Mouse (Mus musculus): ENCODE results near the gene Commd4. TPM values are rescaled to one million over a fixed set of nuclear protein-coding genes. Genes with fewer than 3 reads are reported as not detected.

The Commd4 gene
- polyA plus RNA-seq, 1 experiment: 28.7 TPM

DNA sequence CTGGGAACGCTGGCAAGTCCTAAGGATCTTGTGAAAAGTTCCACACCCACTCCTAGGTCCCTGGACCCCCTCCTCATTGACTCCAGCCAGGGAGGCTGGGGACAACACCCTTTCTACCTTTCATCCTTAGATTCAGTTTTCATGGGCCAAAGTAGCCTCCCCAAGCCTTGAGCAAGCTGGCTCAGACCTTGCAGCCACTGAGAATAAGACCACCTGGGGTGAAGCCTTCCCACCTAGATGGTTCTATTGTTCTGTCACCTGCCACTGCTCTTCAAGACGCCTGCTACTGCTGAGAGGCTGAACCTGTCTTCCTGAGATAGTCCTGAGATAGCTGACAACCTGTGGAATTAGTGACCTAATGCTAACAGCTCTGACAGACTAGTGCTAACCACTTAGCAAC, 5.0 kb upstream of the Commd4 start:
- Histone ChIP-seq H3K4me3 (ENCODE audit: control insufficient read depth, low read depth, low read length) (no peak overlapping the region), H3K27ac (ENCODE audit: control insufficient read depth, insufficient read depth, low read depth, low read length) (no peak overlapping the region), H3K36me3 (ENCODE audit: control insufficient read depth, insufficient read depth, low read length) (no peaks in the 10 kb centered on the region), H3K4me1 (ENCODE audit: control insufficient read depth, insufficient read depth, low read length) (peaks cover under 1% of the 10 kb centered on the region; the same call in 1 of the 2 replicates), H3K27me3 (ENCODE audit: control insufficient read depth, insufficient read depth, low read length) (no peaks in the 10 kb centered on the region)
- TF ChIP-seq POLR2A (IDR thresholded peaks at IDR 0.05; ENCODE audit: control insufficient read depth, low read depth, low read length) (no peak), CTCF (IDR thresholded peaks at IDR 0.05; ENCODE audit: control insufficient read depth, insufficient read depth, insufficient replicate concordance, low read depth, low read length) (no peak)

DNA sequence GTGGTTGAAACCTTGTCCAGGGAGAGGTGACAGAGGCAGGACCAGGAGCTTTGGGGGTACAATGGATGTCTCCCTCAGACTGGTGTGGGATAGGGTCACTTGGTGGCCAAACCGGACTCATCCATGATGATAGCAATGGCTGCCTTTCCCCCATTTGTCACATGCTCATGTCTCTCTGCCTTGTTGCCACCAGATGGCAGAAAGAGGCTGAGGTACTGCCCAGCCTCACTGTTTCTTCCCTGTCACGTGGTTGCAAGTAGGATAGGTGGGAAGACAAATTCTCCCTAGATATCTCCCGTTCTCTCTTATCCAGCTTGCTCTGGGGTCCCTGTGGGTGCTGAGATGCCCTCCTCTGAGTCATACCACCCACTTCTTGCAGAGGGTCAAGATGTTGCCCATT, 4.4 kb upstream of the Commd4 start:
- H3K27ac ChIP-seq (ENCODE audit: control insufficient read depth, insufficient read depth, low read depth, low read length): no peak overlapping the region
- H3K4me1 ChIP-seq (ENCODE audit: control insufficient read depth, insufficient read depth, low read length): peaks cover 6% of the 10 kb centered on the region
- no peak overlapping the region for H3K4me3 ChIP-seq (ENCODE audit: control insufficient read depth, low read depth, low read length)
- H3K36me3 ChIP-seq (ENCODE audit: control insufficient read depth, insufficient read depth, low read length): no peaks in the 10 kb centered on the region
- H3K27me3 ChIP-seq (ENCODE audit: control insufficient read depth, insufficient read depth, low read length): no peaks in the 10 kb centered on the region
- TF ChIP-seq POLR2A (IDR thresholded peaks at IDR 0.05; ENCODE audit: control insufficient read depth, low read depth, low read length): no peak
- peak; percentile 43; the same call in 1 of the 2 replicates for TF ChIP-seq CTCF (IDR thresholded peaks at IDR 0.05; ENCODE audit: control insufficient read depth, insufficient read depth, insufficient replicate concordance, low read depth, low read length)

DNA sequence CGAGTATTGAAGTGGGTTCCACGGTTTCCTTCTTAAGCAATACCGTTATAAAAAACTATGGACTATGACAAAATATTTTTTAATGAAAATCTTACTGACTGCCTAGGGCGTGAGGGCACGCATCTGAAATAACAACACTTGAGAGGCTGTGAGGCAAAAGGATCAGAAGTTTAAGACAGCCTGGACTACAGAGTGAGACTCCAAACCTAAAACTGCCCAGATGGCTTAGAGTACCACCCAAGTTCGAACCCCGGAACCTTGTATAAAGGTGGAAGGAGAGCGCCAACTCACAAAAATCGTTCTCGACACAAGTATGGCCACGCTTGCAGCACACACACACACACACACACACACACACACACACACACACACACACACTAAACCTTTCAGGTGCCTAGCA, 375 bp upstream of the Commd4 start:
- Histone ChIP-seq H3K27ac (ENCODE audit: control insufficient read depth, insufficient read depth, low read depth, low read length) (peak overlapping the region; percentile 11; the same call in 1 of the 2 replicates), H3K27me3 (ENCODE audit: control insufficient read depth, insufficient read depth, low read length) (no peaks in the 10 kb centered on the region), H3K36me3 (ENCODE audit: control insufficient read depth, insufficient read depth, low read length) (no peaks in the 10 kb centered on the region), H3K4me1 (ENCODE audit: control insufficient read depth, insufficient read depth, low read length) (peaks cover 13% of the 10 kb centered on the region), H3K4me3 (ENCODE audit: control insufficient read depth, low read depth, low read length) (peak overlapping the region; percentile 92; the same call in 1 of the 2 replicates)
- no peak for TF ChIP-seq POLR2A (IDR thresholded peaks at IDR 0.05; ENCODE audit: control insufficient read depth, low read depth, low read length)
- no peak for TF ChIP-seq CTCF (IDR thresholded peaks at IDR 0.05; ENCODE audit: control insufficient read depth, insufficient read depth, insufficient replicate concordance, low read depth, low read length)

GRCm38 (mm10) chr9:57157499-57157898, 632 bp downstream of the Commd4 start:
- Histone ChIP-seq H3K27me3 (ENCODE audit: control insufficient read depth, insufficient read depth, low read length) (no peaks in the 10 kb centered on the region), H3K4me3 (ENCODE audit: control insufficient read depth, low read depth, low read length) (peak overlapping the region; percentile 92), H3K36me3 (ENCODE audit: control insufficient read depth, insufficient read depth, low read length) (no peaks in the 10 kb centered on the region), H3K27ac (ENCODE audit: control insufficient read depth, insufficient read depth, low read depth, low read length) (no peak overlapping the region), H3K4me1 (ENCODE audit: control insufficient read depth, insufficient read depth, low read length) (peaks cover 13% of the 10 kb centered on the region)
- TF ChIP-seq CTCF (IDR thresholded peaks at IDR 0.05; ENCODE audit: control insufficient read depth, insufficient read depth, insufficient replicate concordance, low read depth, low read length) (no peak), POLR2A (IDR thresholded peaks at IDR 0.05; ENCODE audit: control insufficient read depth, low read depth, low read length) (no peak)

GRCm38 (mm10) chr9:57156823-57157222, 1.3 kb downstream of the Commd4 start:
- Histone ChIP-seq H3K36me3 (ENCODE audit: control insufficient read depth, insufficient read depth, low read length) (no peaks in the 10 kb centered on the region), H3K27ac (ENCODE audit: control insufficient read depth, insufficient read depth, low read depth, low read length) (no peak overlapping the region), H3K4me3 (ENCODE audit: control insufficient read depth, low read depth, low read length) (no peak overlapping the region), H3K4me1 (ENCODE audit: control insufficient read depth, insufficient read depth, low read length) (peaks cover 13% of the 10 kb centered on the region), H3K27me3 (ENCODE audit: control insufficient read depth, insufficient read depth, low read length) (no peaks in the 10 kb centered on the region)
- TF ChIP-seq CTCF (IDR thresholded peaks at IDR 0.05; ENCODE audit: control insufficient read depth, insufficient read depth, insufficient replicate concordance, low read depth, low read length) (no peak), POLR2A (IDR thresholded peaks at IDR 0.05; ENCODE audit: control insufficient read depth, low read depth, low read length) (no peak)

DNA sequence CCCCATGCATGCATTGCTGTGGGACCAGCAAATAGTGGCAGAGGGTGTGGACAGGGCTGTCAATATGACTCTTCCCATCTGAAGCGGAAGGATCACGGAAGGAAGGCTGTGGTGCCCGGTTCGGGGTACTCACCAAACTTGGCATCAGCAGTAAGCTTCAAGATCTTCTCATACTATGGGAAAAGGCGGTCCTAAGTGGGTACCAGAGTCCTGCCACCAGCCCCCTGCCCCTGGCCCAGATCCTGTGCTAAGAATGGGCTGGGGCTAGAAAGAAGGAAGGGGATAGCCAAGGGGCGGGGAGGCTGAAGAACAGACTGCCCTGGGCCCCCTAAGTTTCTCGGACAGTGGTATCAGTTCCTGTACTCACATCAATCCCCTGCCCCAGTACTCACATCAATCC, 1.7 kb downstream of the Commd4 start:
- no peak for TF ChIP-seq POLR2A (IDR thresholded peaks at IDR 0.05; ENCODE audit: control insufficient read depth, low read depth, low read length)
- TF ChIP-seq CTCF (IDR thresholded peaks at IDR 0.05; ENCODE audit: control insufficient read depth, insufficient read depth, insufficient replicate concordance, low read depth, low read length): no peak
- H3K27me3 ChIP-seq (ENCODE audit: control insufficient read depth, insufficient read depth, low read length): no peaks in the 10 kb centered on the region
- H3K4me3 ChIP-seq (ENCODE audit: control insufficient read depth, low read depth, low read length): no peak overlapping the region
- H3K27ac ChIP-seq (ENCODE audit: control insufficient read depth, insufficient read depth, low read depth, low read length): no peak overlapping the region
- peaks cover 13% of the 10 kb centered on the region for H3K4me1 ChIP-seq (ENCODE audit: control insufficient read depth, insufficient read depth, low read length)
- H3K36me3 ChIP-seq (ENCODE audit: control insufficient read depth, insufficient read depth, low read length): no peaks in the 10 kb centered on the region

DNA sequence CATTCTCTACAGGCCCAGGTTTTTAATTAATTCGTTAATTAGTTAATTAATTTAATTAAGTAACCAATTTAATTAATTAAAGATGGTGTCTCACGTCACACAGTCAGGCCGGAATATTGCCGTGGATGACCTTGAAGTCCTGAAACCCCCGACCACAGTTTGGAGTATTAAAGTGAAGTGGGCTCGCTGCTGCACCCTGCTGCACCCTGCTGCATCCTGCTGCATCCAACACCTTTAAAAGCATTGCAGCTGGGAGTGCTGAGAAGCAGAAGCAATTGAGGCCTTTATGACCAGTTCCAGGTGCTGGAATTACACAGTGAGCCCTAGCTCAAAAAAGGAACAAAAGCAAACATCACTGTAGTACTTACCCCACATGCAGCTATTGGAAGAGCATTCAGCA, 5.8 kb downstream of the Commd4 start:
- TF ChIP-seq POLR2A (IDR thresholded peaks at IDR 0.05; ENCODE audit: control insufficient read depth, low read depth, low read length): no peak
- TF ChIP-seq CTCF (IDR thresholded peaks at IDR 0.05; ENCODE audit: control insufficient read depth, insufficient read depth, insufficient replicate concordance, low read depth, low read length): no peak
- no peaks in the 10 kb centered on the region for H3K27me3 ChIP-seq (ENCODE audit: control insufficient read depth, insufficient read depth, low read length)
- no peaks in the 10 kb centered on the region for H3K36me3 ChIP-seq (ENCODE audit: control insufficient read depth, insufficient read depth, low read length)
- H3K4me3 ChIP-seq (ENCODE audit: control insufficient read depth, low read depth, low read length): no peak overlapping the region
- peaks cover 8% of the 10 kb centered on the region for H3K4me1 ChIP-seq (ENCODE audit: control insufficient read depth, insufficient read depth, low read length)
- no peak overlapping the region for H3K27ac ChIP-seq (ENCODE audit: control insufficient read depth, insufficient read depth, low read depth, low read length)

DNA sequence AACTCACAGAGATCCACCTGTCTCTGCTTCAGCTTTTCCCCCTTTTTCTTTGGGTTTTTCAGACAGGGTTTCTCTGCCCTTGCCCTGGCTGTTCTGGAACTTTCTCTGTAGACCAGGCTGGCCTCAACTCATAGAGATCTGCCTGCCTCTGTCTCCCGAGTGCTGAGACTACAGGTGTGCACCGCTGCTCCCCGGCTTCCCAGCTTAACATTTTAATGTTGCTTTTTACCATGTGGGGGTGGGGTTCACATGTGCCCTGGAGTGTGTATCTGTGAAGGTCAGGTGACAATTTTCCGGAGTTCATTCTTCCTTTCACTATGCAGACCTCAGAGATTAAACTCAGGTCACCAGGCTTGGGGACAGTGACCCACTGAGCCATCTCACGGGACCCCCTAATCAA, 7.9 kb downstream of the Commd4 start:
- peaks cover 3% of the 10 kb centered on the region for H3K4me1 ChIP-seq (ENCODE audit: control insufficient read depth, insufficient read depth, low read length)
- no peak overlapping the region for H3K4me3 ChIP-seq (ENCODE audit: control insufficient read depth, low read depth, low read length)
- H3K27me3 ChIP-seq (ENCODE audit: control insufficient read depth, insufficient read depth, low read length): no peaks in the 10 kb centered on the region
- H3K36me3 ChIP-seq (ENCODE audit: control insufficient read depth, insufficient read depth, low read length): no peaks in the 10 kb centered on the region
- no peak overlapping the region for H3K27ac ChIP-seq (ENCODE audit: control insufficient read depth, insufficient read depth, low read depth, low read length)
- TF ChIP-seq CTCF (IDR thresholded peaks at IDR 0.05; ENCODE audit: control insufficient read depth, insufficient read depth, insufficient replicate concordance, low read depth, low read length): no peak
- TF ChIP-seq POLR2A (IDR thresholded peaks at IDR 0.05; ENCODE audit: control insufficient read depth, low read depth, low read length): no peak
